Mouse (Mus musculus) liver, postnatal 0 days (tissue): Measurements from ENCODE around the gene Wipf1. TPM values are rescaled to one million over a fixed set of nuclear protein-coding genes. Genes with fewer than 3 reads are reported as not detected.

Source experiments
- ATAC-seq: fragments of 200-750 bp; cut with Nextera tagmentation; 2 replicates; pipeline ENCODE4 v1.8.0; 2017; ENCODE audit warnings: mild to moderate bottlenecking, moderate library complexity
- DNase-seq: peaks from one replicate; pipeline ENCODE4 v3.0.0-alpha.2; 2016
- H3K27ac ChIP-seq: fragments of 300-500 bp; sonication (generic); 2 replicates; pipeline ENCODE4 v1.5.1; 2014; ENCODE audit warnings: antibody characterized with exemption, moderate library complexity, mild to moderate bottlenecking, low read depth
- H3K27me3 ChIP-seq: fragments of 300-500 bp; sonication (generic); 2 replicates; pipeline ENCODE4 v1.6.1; 2014; ENCODE audit warnings: low read length, control low read depth, mixed read lengths; ENCODE audit not compliant: insufficient read depth
- H3K36me3 ChIP-seq: fragments of 300-500 bp; sonication (generic); replicated peaks from 2 replicates; pipeline ENCODE4 v1.6.1; 2014; ENCODE audit warnings: mild to moderate bottlenecking, control low read depth, low read length, moderate library complexity, mixed read lengths; ENCODE audit not compliant: insufficient read depth
- H3K4me1 ChIP-seq: fragments of 300-500 bp; sonication (generic); 2 replicates; pipeline ENCODE4 v1.6.1; 2014; ENCODE audit warnings: antibody characterized with exemption, mild to moderate bottlenecking, control low read depth; ENCODE audit not compliant: insufficient read depth
- H3K4me2 ChIP-seq: fragments of 300-500 bp; sonication (generic); 2 replicates; pipeline ENCODE4 v1.6.1; 2014; ENCODE audit warnings: low read depth, mild to moderate bottlenecking, low read length, moderate library complexity, mixed read lengths
- H3K4me3 ChIP-seq: fragments of 300-500 bp; sonication (generic); 2 replicates; pipeline ENCODE4 v1.5.1; 2014; ENCODE audit warnings: low read depth, low read length
- H3K9ac ChIP-seq: fragments of 300-500 bp; sonication (generic); replicated peaks from 2 replicates; pipeline ENCODE4 v1.6.1; 2014; ENCODE audit warnings: mild to moderate bottlenecking, moderate library complexity
- H3K9me3 ChIP-seq: fragments of 300-500 bp; sonication (generic); 2 replicates; pipeline ENCODE4 v1.6.1; 2016; ENCODE audit warnings: mild to moderate bottlenecking, control low read depth, low read length, mixed read lengths
- CTCF ChIP-seq: sonication (generic); IDR thresholded peaks from 2 replicates; pipeline ENCODE4 v1.5.1; 2016; ENCODE audit warnings: antibody characterized with exemption, low read depth
- EP300 ChIP-seq: IDR thresholded peaks from 2 replicates; pipeline ENCODE4 v1.6.1; 2016; ENCODE audit warnings: antibody characterized with exemption, low read depth, mild to moderate bottlenecking
- whole genome bisulfite sequencing: fragments of 180-500 bp; shearing (Covaris S2); extraction: QIAGEN DNeasy Blood & Tissue Kit; methylation state at CpG from one replicate; pipeline ENCODE4 v1.1.7; 2014; ENCODE audit not compliant: insufficient replicate concordance; 5-methylcytosine and 5-hydroxymethylcytosine counted together
- polyA plus RNA-seq: library from polyadenylated mRNA; unstranded; fragments of >200 nt; fragmentation: Nextera tagmentation; extraction: Ambion mirVana; gene quantifications from 2 replicates; pipeline ENCODE4 v1.2.1, GENCODE M21; 2015

The Wipf1 gene
- polyA plus RNA-seq, 1 experiment from 2014 or later = 4.3 TPM

DNA sequence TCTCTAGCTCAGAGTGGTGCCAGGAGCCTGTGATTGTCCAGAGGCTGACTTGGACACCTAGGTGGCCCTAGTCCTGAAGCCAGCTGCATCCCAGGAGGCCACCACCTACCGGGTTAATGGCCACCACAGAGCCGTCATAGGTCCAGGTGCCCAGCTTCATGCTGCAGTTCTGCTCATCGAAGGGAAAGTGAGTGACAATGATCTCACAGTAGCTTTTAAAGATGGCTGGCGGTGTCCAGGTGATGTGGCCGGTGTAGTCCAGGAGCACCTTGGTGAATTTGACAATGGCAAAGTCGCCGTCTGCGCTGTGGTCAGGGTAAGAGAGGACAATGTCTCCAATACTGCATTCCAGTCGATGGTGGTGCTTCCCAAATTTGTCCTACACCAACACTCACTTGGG lies 41.8 kb upstream of the Wipf1 start:
- ATAC-seq = no peak

DNA sequence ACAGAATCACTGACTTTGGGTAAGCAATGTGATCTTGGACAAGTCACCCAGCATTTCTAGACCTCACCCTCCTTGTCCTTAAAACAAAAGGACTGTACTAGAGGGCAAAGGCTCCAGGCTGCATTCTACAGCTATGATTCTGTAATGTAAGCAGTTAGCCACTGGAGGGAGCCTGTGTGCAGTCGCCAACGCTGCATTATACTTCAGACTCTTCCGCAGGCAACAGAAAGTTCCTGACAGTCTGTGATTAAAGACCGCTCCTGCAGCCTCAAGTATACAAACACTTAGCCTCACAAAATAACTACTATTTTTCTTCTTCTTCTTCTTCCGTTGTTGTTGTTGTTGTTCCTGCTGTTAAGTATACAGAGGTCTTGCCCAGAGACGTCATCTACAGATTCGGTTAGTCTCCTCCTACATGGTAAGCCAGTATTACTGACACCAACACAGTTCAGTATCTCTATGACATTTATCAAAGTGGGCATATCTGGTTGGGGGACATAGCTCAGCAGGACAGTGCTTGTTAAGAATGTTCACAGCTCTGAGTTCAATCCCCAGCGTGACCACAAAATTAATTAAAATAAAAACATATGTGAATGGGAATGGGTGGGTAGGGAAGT lies 37.6 kb upstream of the Wipf1 start:
- no peaks in the 10 kb centered on the region for H3K27me3 ChIP-seq
- H3K9ac ChIP-seq = no peak overlapping the region
- H3K27ac ChIP-seq = no peak overlapping the region
- H3K4me2 ChIP-seq = peak overlapping the region; percentile 62
- DNase-seq (peak; percentile 56), ATAC-seq (peak; percentile 58)
- TF ChIP-seq EP300 (no peak), CTCF (peak; percentile 86)
- H3K4me3 ChIP-seq = no peak overlapping the region
- H3K4me1 ChIP-seq = no peaks in the 10 kb centered on the region
- WGBS = 24% methylated on average over 8 of the region's 8 CpGs
- no peaks in the 10 kb centered on the region for H3K36me3 ChIP-seq
- H3K9me3 ChIP-seq = no peaks in the 10 kb centered on the region

More for the DNA sequence above, 41.8 kb upstream of the Wipf1 start:
- Histone ChIP-seq H3K4me2 (no peak overlapping the region), H3K9me3 (no peaks in the 10 kb centered on the region), H3K36me3 (no peaks in the 10 kb centered on the region), H3K27me3 (no peaks in the 10 kb centered on the region), H3K4me1 (no peaks in the 10 kb centered on the region), H3K9ac (no peak overlapping the region), H3K27ac (no peak overlapping the region), H3K4me3 (no peak overlapping the region)
- TF ChIP-seq CTCF = no peak
- no peak for TF ChIP-seq EP300
- WGBS = 79% methylated on average over 9 of the region's 9 CpGs
- DNase-seq = no peak

DNA sequence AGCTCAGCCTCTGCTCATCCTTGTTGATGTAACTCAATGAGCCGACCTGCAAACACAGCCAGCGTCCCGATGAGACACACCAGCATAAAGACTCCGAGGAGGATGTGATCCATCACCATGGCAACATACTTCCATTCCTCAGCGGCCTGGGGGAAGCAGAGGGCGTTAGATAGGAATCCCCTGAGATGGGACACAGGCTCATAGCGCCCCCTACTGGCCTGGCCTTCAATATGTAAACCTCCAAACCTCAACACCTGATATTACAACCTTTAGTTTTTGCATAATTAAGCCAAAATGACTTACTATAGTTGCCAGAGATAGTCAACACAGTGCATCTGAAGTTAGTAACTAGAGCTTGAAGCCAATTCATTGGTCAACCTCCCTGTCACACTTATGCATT lies 36.6 kb upstream of the Wipf1 start:
- TF ChIP-seq EP300 (no peak), CTCF (peak; percentile 72)
- DNase-seq = peak; percentile 61
- no peak for ATAC-seq
- H3K4me2 ChIP-seq = no peak overlapping the region
- no peaks in the 10 kb centered on the region for H3K27me3 ChIP-seq
- H3K27ac ChIP-seq = no peak overlapping the region
- WGBS = 20% methylated on average over 7 of the region's 7 CpGs
- H3K4me1 ChIP-seq = peaks cover 7% of the 10 kb centered on the region
- no peaks in the 10 kb centered on the region for H3K36me3 ChIP-seq
- no peak overlapping the region for H3K4me3 ChIP-seq
- no peak overlapping the region for H3K9ac ChIP-seq
- no peaks in the 10 kb centered on the region for H3K9me3 ChIP-seq

DNA sequence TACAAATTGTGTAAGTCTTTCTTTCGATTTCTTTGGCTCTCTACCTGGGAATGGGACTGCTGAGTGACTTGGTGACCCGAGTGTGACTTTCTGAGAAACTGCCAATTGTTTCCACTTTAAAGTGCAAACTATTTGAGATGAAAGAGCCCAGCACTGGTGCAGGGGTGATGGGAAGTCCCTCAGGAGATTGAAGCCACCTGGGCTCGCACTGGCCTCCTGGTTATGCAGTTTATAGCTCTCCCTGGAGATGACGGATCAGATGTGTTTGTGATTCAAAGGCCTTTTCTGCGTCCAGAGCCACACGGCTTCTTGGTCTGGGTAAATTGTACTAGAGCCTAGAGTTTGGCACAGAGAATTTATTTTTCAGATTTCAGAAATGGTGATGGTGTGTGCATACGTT lies 34.2 kb upstream of the Wipf1 start:
- Histone ChIP-seq H3K36me3 (no peaks in the 10 kb centered on the region), H3K27me3 (no peaks in the 10 kb centered on the region), H3K4me1 (peaks cover 7% of the 10 kb centered on the region), H3K9me3 (no peaks in the 10 kb centered on the region), H3K9ac (no peak overlapping the region), H3K27ac (no peak overlapping the region), H3K4me3 (no peak overlapping the region), H3K4me2 (no peak overlapping the region)
- TF ChIP-seq CTCF (no peak), EP300 (no peak)
- ATAC-seq (no peak), DNase-seq (no peak)
- WGBS = 68% methylated on average over 7 of the region's 7 CpGs

DNA sequence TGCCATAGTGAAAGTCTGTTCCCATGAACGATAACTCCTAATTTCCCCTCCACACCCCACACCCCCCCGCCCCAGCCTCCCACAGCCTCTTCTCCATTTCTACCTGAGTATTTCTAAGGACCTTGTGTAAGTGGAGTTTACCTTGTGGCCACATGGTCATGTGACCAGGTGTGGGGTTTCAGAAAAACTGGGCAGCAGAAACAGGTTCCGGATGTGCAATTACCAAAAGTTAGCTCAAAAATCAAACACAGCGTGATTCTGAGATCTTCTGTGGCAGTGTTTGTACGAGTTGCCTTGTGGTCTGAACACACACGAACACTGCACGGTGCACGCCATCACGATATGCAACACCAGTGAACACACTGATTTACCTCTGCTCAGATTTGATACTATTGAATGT lies 33.1 kb upstream of the Wipf1 start:
- DNase-seq = no peak
- Histone ChIP-seq H3K4me3 (no peak overlapping the region), H3K9ac (no peak overlapping the region), H3K27me3 (no peaks in the 10 kb centered on the region), H3K27ac (no peak overlapping the region), H3K36me3 (no peaks in the 10 kb centered on the region), H3K4me1 (peaks cover 7% of the 10 kb centered on the region), H3K4me2 (no peak overlapping the region), H3K9me3 (no peaks in the 10 kb centered on the region)
- no peak for ATAC-seq
- TF ChIP-seq CTCF = no peak
- no peak for TF ChIP-seq EP300
- WGBS = 88% methylated on average over 9 of the region's 9 CpGs

DNA sequence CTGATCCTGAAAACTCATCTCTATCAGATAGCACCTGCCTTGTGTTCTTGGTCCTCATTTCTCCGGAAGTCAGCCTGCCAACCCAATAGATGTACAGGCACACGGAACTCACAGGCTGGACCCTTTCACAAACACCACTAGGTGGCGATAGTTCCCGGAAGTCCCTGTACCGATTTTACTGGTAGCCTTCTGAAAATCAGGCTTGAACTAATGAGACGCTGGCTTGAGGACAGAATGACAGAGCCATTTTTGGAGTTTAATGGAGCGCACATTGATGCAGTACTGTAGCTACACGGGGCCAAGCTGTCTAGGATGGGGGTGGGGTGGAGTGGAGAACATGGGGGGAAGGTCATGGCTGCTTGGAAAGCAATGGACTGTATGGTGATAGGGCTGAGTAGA lies 32.1 kb upstream of the Wipf1 start:
- DNase-seq (peak; percentile 62), ATAC-seq (peak; percentile 53)
- WGBS = 8% methylated on average over 8 of the region's 8 CpGs

More for the DNA sequence above, 32.1 kb upstream of the Wipf1 start:
- Histone ChIP-seq H3K9me3 (no peaks in the 10 kb centered on the region), H3K4me1 (peaks cover 7% of the 10 kb centered on the region), H3K4me2 (peak overlapping the region; percentile 61), H3K9ac (no peak overlapping the region), H3K27ac (no peak overlapping the region), H3K4me3 (peak overlapping the region; percentile 27; the same call in 1 of the 2 replicates), H3K36me3 (no peaks in the 10 kb centered on the region), H3K27me3 (no peaks in the 10 kb centered on the region)
- TF ChIP-seq CTCF (peak; percentile 74), EP300 (no peak)
